Mouse (Mus musculus) frontal cortex, postnatal 14 days (tissue): ENCODE results near the gene Vmn1r212.
"Not testable (repeated sequence)": the region's sequence is repeated elsewhere in the genome, so short reads cannot be mapped to it uniquely, and the experiment has no call there.

Source experiments
- DNase-seq, 2 experiments: peaks; one replicate each; pipeline ENCODE4 v3.0.0; 2022; ENCODE audit warnings: low spot score in 2 of 2

Vmn1r212 gene

GRCm38 (mm10) chr13:22884105-22884504 is at the start of gene Vmn1r212:
Gene Vmn1r212 (minus strand): TSS chr13:22884205.
- DNase-seq = no peak

- no peak for DNase-seq
Observed at GRCm38 (mm10) chr13:22879257-22879656, 4.7 kb downstream of the Vmn1r212 start.

- DNase-seq = no peak
Observed at GRCm38 (mm10) chr13:22857461-22857860, 26.5 kb downstream of the Vmn1r212 start, which contains the start of gene Vmn1r211. Gene Vmn1r211 (minus strand): TSS chr13:22857561.

- no peak for DNase-seq
Observed at GRCm38 (mm10) chr13:22854760-22855159, 29.2 kb downstream of the Vmn1r212 start.

DNA sequence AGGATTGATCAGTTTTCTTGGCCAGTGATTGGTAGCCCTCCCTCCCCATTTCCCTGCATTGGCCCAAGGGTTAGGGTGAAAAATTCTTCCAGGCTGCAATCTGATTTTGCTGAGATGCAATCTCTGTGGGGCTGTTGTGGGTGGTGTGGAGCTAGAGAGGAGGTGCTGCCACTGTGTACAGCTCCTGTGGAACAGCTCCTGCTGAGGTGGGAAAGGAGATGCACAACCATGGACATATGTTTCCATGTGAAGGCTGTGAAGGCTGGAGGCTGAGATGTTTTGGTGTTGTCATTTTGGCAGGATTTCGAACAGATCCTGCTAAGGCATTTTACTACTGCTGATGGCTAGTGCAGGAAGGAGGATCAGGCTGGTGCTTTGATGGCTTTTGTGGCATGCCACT is 37.2 kb downstream of the Vmn1r212 start:
- no peak for DNase-seq

GRCm38 (mm10) chr13:22844304-22844703 is 39.7 kb downstream of the Vmn1r212 start:
- not testable (repeated sequence) for DNase-seq
